Mouse (Mus musculus) lung, postnatal 25 days (tissue): ENCODE data around the gene Slc1a2.

Experiments used
- DNase-seq: peaks from one replicate; pipeline ENCODE4 v3.0.0; 2022; ENCODE audit warnings: low spot score

Gene Slc1a2

GRCm38 (mm10) chr2:102764602-102765374, 106.3 kb downstream of the Slc1a2 start:
- DNase-seq = no peak

GRCm38 (mm10) chr2:102768267-102768666, 109.8 kb downstream of the Slc1a2 start:
- DNase-seq = no peak

- DNase-seq = no peak
Observed at GRCm38 (mm10) chr2:102771304-102771703, 112.8 kb downstream of the Slc1a2 start.

- DNase-seq = no peak
Observed at GRCm38 (mm10) chr2:102772276-102772675, 113.8 kb downstream of the Slc1a2 start.

- DNase-seq = no peak
Observed at GRCm38 (mm10) chr2:102774700-102775099, 116.2 kb downstream of the Slc1a2 start.

GRCm38 (mm10) chr2:102775561-102775960, 117.1 kb downstream of the Slc1a2 start:
- DNase-seq = no peak

- no peak for DNase-seq
Observed at GRCm38 (mm10) chr2:102778208-102778607, 119.7 kb downstream of the Slc1a2 start.

- DNase-seq = no peak
Observed at GRCm38 (mm10) chr2:102782751-102783150, 124.3 kb downstream of the Slc1a2 start.

GRCm38 (mm10) chr2:102785696-102786095, 127.2 kb downstream of the Slc1a2 start:
- no peak for DNase-seq

GRCm38 (mm10) chr2:102791641-102792040, 133.2 kb downstream of the Slc1a2 start:
- no peak for DNase-seq

GRCm38 (mm10) chr2:102792804-102793203, 134.3 kb downstream of the Slc1a2 start:
- no peak for DNase-seq

- DNase-seq = peak; percentile 12
Observed at GRCm38 (mm10) chr2:102795034-102795433, 136.6 kb downstream of the Slc1a2 start.

- DNase-seq = no peak
Observed at GRCm38 (mm10) chr2:102798149-102798548, 139.7 kb downstream of the Slc1a2 start.

GRCm38 (mm10) chr2:102801899-102802298, 143.4 kb downstream of the Slc1a2 start:
- no peak for DNase-seq

GRCm38 (mm10) chr2:102804109-102804508, 145.7 kb downstream of the Slc1a2 start:
- DNase-seq = peak; percentile 70

- peak; percentile 30 for DNase-seq
Observed at GRCm38 (mm10) chr2:102805283-102805682, 146.8 kb downstream of the Slc1a2 start.

GRCm38 (mm10) chr2:102805761-102806496, 147.5 kb downstream of the Slc1a2 start:
- DNase-seq = no peak

GRCm38 (mm10) chr2:102807633-102808032, 149.2 kb downstream of the Slc1a2 start:
- DNase-seq = no peak

- no peak for DNase-seq
Observed at GRCm38 (mm10) chr2:102809436-102809835, 151.0 kb downstream of the Slc1a2 start.

GRCm38 (mm10) chr2:102812756-102813155, 154.3 kb downstream of the Slc1a2 start:
- peak; percentile 29 for DNase-seq

GRCm38 (mm10) chr2:102815289-102815809, 156.9 kb downstream of the Slc1a2 start:
- peak; percentile 65 for DNase-seq

- peak; percentile 10 for DNase-seq
Observed at GRCm38 (mm10) chr2:102820225-102820711, 161.8 kb downstream of the Slc1a2 start.

GRCm38 (mm10) chr2:102820790-102821189, 162.3 kb downstream of the Slc1a2 start:
- no peak for DNase-seq
